Mouse (Mus musculus): ENCODE data around the gene Rsrp1.
"Not testable (repeated sequence)": the region's sequence is repeated elsewhere in the genome, so short reads cannot be mapped to it uniquely, and the experiment has no call there.

Gene Rsrp1

GRCm38 (mm10) chr4:134923258-134924018 lies at the start of gene Rsrp1:
Gene Rsrp1, plus strand, starts transcription at chr4:134923592.
- peak; percentile 90 for DNase-seq (ENCODE audit: low spot score)

GRCm38 (mm10) chr4:134876171-134876570 lies 47.2 kb upstream of the Rsrp1 start:
- no peak for DNase-seq (ENCODE audit: low spot score)

GRCm38 (mm10) chr4:134879410-134879981 lies 43.9 kb upstream of the Rsrp1 start:
- DNase-seq (ENCODE audit: low spot score), result peak; percentile 42

- no peak for DNase-seq (ENCODE audit: low spot score)
Measured at GRCm38 (mm10) chr4:134880041-134880440, 43.4 kb upstream of the Rsrp1 start.

- DNase-seq (ENCODE audit: low spot score), result no peak
Measured at GRCm38 (mm10) chr4:134883266-134883665, 40.1 kb upstream of the Rsrp1 start.

GRCm38 (mm10) chr4:134883808-134884207 lies 39.6 kb upstream of the Rsrp1 start:
- DNase-seq (ENCODE audit: low spot score), result no peak

- DNase-seq (ENCODE audit: low spot score), result no peak
Measured at GRCm38 (mm10) chr4:134884364-134884763, 39.0 kb upstream of the Rsrp1 start.

GRCm38 (mm10) chr4:134892096-134892495 lies 31.3 kb upstream of the Rsrp1 start:
- peak; percentile 37 for DNase-seq (ENCODE audit: low spot score)

- no peak for DNase-seq (ENCODE audit: low spot score)
Measured at GRCm38 (mm10) chr4:134897256-134897655, 26.1 kb upstream of the Rsrp1 start.

- DNase-seq (ENCODE audit: low spot score), result no peak
Measured at GRCm38 (mm10) chr4:134901126-134901525, 22.3 kb upstream of the Rsrp1 start.

- DNase-seq (ENCODE audit: low spot score), result no peak
Measured at GRCm38 (mm10) chr4:134903046-134903445, 20.3 kb upstream of the Rsrp1 start.

GRCm38 (mm10) chr4:134911406-134911805 lies 12.0 kb upstream of the Rsrp1 start:
- not testable (repeated sequence) for DNase-seq (ENCODE audit: low spot score)

- DNase-seq (ENCODE audit: low spot score), result peak; percentile 42
Measured at GRCm38 (mm10) chr4:134913413-134913812, 10.0 kb upstream of the Rsrp1 start.

- no peak for DNase-seq (ENCODE audit: low spot score)
Measured at GRCm38 (mm10) chr4:134914122-134914863, 9.1 kb upstream of the Rsrp1 start.

GRCm38 (mm10) chr4:134914864-134915209 lies 8.6 kb upstream of the Rsrp1 start, which contains the start of gene Tmem50a:
Gene Tmem50a, minus strand, starts transcription at chr4:134915024.
- DNase-seq (ENCODE audit: low spot score), result peak; percentile 76

GRCm38 (mm10) chr4:134915223-134916050 lies 8.0 kb upstream of the Rsrp1 start:
- DNase-seq (ENCODE audit: low spot score), result no peak

GRCm38 (mm10) chr4:134917194-134917593 lies 6.2 kb upstream of the Rsrp1 start:
- DNase-seq (ENCODE audit: low spot score), result no peak

GRCm38 (mm10) chr4:134918381-134918780 lies 5.0 kb upstream of the Rsrp1 start:
- DNase-seq (ENCODE audit: low spot score), result no peak

- no peak for DNase-seq (ENCODE audit: low spot score)
Measured at GRCm38 (mm10) chr4:134919733-134920540, 3.5 kb upstream of the Rsrp1 start.

GRCm38 (mm10) chr4:134920631-134921030 lies 2.8 kb upstream of the Rsrp1 start:
- no peak for DNase-seq (ENCODE audit: low spot score)

GRCm38 (mm10) chr4:134921703-134922102 lies 1.7 kb upstream of the Rsrp1 start:
- DNase-seq (ENCODE audit: low spot score), result no peak

Data from layer of hippocampus, adult 9-10 months (tissue).